Mouse (Mus musculus) neural tube, embryonic 14.5 days (tissue): ENCODE results near the gene Mbd3. TPM values are rescaled to one million over a fixed set of nuclear protein-coding genes. Genes with fewer than 3 reads are reported as not detected.

Experiments
- ATAC-seq: fragments of 200-750 bp; cut with Nextera tagmentation; 2 replicates; pipeline ENCODE4 v1.8.0; 2017; ENCODE audit warnings: low read depth, mild to moderate bottlenecking, moderate TSS enrichment, moderate library complexity
- H3K27ac ChIP-seq: fragments of 300-500 bp; sonication (generic); 2 replicates; pipeline ENCODE4 v1.5.1; 2014; ENCODE audit warnings: low read depth, mild to moderate bottlenecking, control low read depth, low read length, moderate library complexity, mixed read lengths
- H3K27me3 ChIP-seq: fragments of 300-500 bp; sonication (generic); 2 replicates; pipeline ENCODE4 v1.6.1; 2014; ENCODE audit warnings: low read length; ENCODE audit not compliant: control insufficient read depth, insufficient read depth
- H3K36me3 ChIP-seq: fragments of 300-500 bp; sonication (generic); 2 replicates; pipeline ENCODE4 v1.6.1; 2014; ENCODE audit warnings: low read length, mixed read lengths; ENCODE audit not compliant: control insufficient read depth, insufficient read depth
- H3K4me1 ChIP-seq: fragments of 300-500 bp; sonication (generic); 2 replicates; pipeline ENCODE4 v1.6.1; 2014; ENCODE audit warnings: low read length; ENCODE audit not compliant: control insufficient read depth, insufficient read depth
- H3K4me2 ChIP-seq: fragments of 300-500 bp; sonication (generic); 2 replicates; pipeline ENCODE4 v1.6.1; 2014; ENCODE audit warnings: mild to moderate bottlenecking, low read depth, low read length, control low read depth
- H3K4me3 ChIP-seq: fragments of 300-500 bp; sonication (generic); 2 replicates; pipeline ENCODE4 v1.5.1; 2014; ENCODE audit warnings: low read depth, low read length, control low read depth, mixed read lengths
- H3K9ac ChIP-seq: fragments of 300-500 bp; sonication (generic); replicated peaks from 2 replicates; pipeline ENCODE4 v1.6.1; 2014; ENCODE audit warnings: low read depth, mild to moderate bottlenecking, control low read depth, low read length, mixed read lengths
- H3K9me3 ChIP-seq: fragments of 300-500 bp; sonication (generic); 2 replicates; pipeline ENCODE4 v1.6.1; 2016; ENCODE audit warnings: low read length; ENCODE audit not compliant: control insufficient read depth
- WGBS: fragments of 180-500 bp; shearing (Covaris S2); extraction: QIAGEN DNeasy Blood & Tissue Kit; methylation state at CpG from one replicate; pipeline ENCODE4 v1.1.7; 2014; 5-methylcytosine and 5-hydroxymethylcytosine counted together
- polyA plus RNA-seq: library from polyadenylated mRNA; unstranded; fragments of >200 nt; fragmentation: Nextera tagmentation; extraction: Ambion mirVana; gene quantifications from 2 replicates; pipeline ENCODE4 v1.2.1, GENCODE M21; 2014

The Mbd3 gene
- polyA plus RNA-seq, 1 experiment from 2014 or later: 162 TPM

DNA sequence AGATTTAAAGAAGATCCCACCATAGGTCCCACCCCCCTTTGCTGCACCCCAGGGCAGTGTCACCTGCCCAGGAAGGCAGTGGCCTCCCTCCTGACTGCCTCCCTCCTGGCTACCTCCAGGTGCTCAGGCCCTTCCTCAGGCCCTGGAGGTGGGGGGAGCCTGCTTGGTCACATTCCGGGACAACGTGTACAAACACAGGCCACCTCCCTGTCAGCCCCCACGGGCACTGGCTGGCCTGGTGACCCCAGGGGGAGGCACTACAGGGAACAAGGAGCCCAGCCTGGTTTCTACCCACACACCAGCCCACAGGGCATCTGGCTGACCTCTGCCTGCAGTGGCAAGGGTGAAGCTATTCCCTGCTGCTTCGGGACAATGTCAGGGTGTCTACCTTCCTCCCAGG lies 38.6 kb upstream of the Mbd3 start:
- 80% methylated on average over 4 of the region's 4 CpGs for WGBS

GRCm38 (mm10) chr10:80436276-80436675 lies 36.9 kb upstream of the Mbd3 start:
- no peak for ATAC-seq
- Histone ChIP-seq H3K27me3 (no peaks in the 10 kb centered on the region), H3K4me3 (no peak overlapping the region), H3K36me3 (no peaks in the 10 kb centered on the region), H3K9me3 (no peaks in the 10 kb centered on the region), H3K9ac (no peak overlapping the region), H3K4me2 (no peak overlapping the region), H3K27ac (no peak overlapping the region), H3K4me1 (peaks cover 13% of the 10 kb centered on the region)
- 14% methylated on average over 9 of the region's 9 CpGs for WGBS

More for the DNA sequence above, 38.6 kb upstream of the Mbd3 start:
- Histone ChIP-seq H3K9me3 (no peaks in the 10 kb centered on the region), H3K27me3 (no peaks in the 10 kb centered on the region), H3K27ac (no peak overlapping the region), H3K36me3 (no peaks in the 10 kb centered on the region), H3K9ac (no peak overlapping the region), H3K4me1 (no peaks in the 10 kb centered on the region), H3K4me2 (no peak overlapping the region), H3K4me3 (no peak overlapping the region)
- ATAC-seq: no peak

- no peak for ATAC-seq
- no peaks in the 10 kb centered on the region for H3K36me3 ChIP-seq
- no peak overlapping the region for H3K9ac ChIP-seq
- H3K27ac ChIP-seq: no peak overlapping the region
- no peak overlapping the region for H3K4me2 ChIP-seq
- no peaks in the 10 kb centered on the region for H3K27me3 ChIP-seq
- H3K9me3 ChIP-seq: no peaks in the 10 kb centered on the region
- no peak overlapping the region for H3K4me3 ChIP-seq
- 45% methylated on average over 7 of the region's 7 CpGs for WGBS
- peaks cover 17% of the 10 kb centered on the region for H3K4me1 ChIP-seq
Measured at GRCm38 (mm10) chr10:80435764-80436163, 36.4 kb upstream of the Mbd3 start.

GRCm38 (mm10) chr10:80434823-80435222 lies 35.5 kb upstream of the Mbd3 start:
- Histone ChIP-seq H3K4me1 (peaks cover 17% of the 10 kb centered on the region), H3K27ac (no peak overlapping the region), H3K4me2 (no peak overlapping the region), H3K4me3 (no peak overlapping the region), H3K36me3 (0 out of 2 replicates have a peak, but pooled peaks cover 8% of the 10 kb centered on the region), H3K9ac (no peak overlapping the region), H3K27me3 (no peaks in the 10 kb centered on the region), H3K9me3 (no peaks in the 10 kb centered on the region)
- 88% methylated on average over 3 of the region's 3 CpGs for WGBS
- ATAC-seq: no peak

- 0 out of 2 replicates have a peak, but pooled peaks have one; percentile 3 for ATAC-seq
- no peaks in the 10 kb centered on the region for H3K9me3 ChIP-seq
- 13% methylated on average over 8 of the region's 8 CpGs for WGBS
- peak overlapping the region; percentile 90; the same call in 1 of the 2 replicates for H3K4me3 ChIP-seq
- no peaks in the 10 kb centered on the region for H3K27me3 ChIP-seq
- 0 out of 2 replicates have a peak overlapping the region, but pooled peaks have one; percentile 3 for H3K4me2 ChIP-seq
- H3K9ac ChIP-seq: no peak overlapping the region
- H3K4me1 ChIP-seq: peaks cover 17% of the 10 kb centered on the region
- H3K36me3 ChIP-seq: peaks cover 13% of the 10 kb centered on the region; the same call in 1 of the 2 replicates
- no peak overlapping the region for H3K27ac ChIP-seq
Measured at GRCm38 (mm10) chr10:80434233-80434592, 34.9 kb upstream of the Mbd3 start.

GRCm38 (mm10) chr10:80433513-80434232 lies 34.3 kb upstream of the Mbd3 start, which contains the start of gene Tcf3:
Tcf3 (minus strand) TSS chr10:80433647.
- peak within 1 kb of the TSS; percentile 90 for H3K4me3 ChIP-seq
- peak within 1 kb of the TSS; percentile 94 for H3K27ac ChIP-seq
- H3K36me3 ChIP-seq: peaks cover 16% of the 10 kb centered on the region; the same call in 1 of the 2 replicates
- peak within 1 kb of the TSS; percentile 94 for H3K9ac ChIP-seq
- H3K27me3 ChIP-seq: no peaks in the 10 kb centered on the region
- H3K4me1 ChIP-seq: peaks cover 17% of the 10 kb centered on the region
- under 1% methylated on average over 61 of the region's 61 CpGs for WGBS
- H3K9me3 ChIP-seq: no peaks in the 10 kb centered on the region
- ATAC-seq: peak; percentile 94
- peak within 1 kb of the TSS; percentile 75 for H3K4me2 ChIP-seq

DNA sequence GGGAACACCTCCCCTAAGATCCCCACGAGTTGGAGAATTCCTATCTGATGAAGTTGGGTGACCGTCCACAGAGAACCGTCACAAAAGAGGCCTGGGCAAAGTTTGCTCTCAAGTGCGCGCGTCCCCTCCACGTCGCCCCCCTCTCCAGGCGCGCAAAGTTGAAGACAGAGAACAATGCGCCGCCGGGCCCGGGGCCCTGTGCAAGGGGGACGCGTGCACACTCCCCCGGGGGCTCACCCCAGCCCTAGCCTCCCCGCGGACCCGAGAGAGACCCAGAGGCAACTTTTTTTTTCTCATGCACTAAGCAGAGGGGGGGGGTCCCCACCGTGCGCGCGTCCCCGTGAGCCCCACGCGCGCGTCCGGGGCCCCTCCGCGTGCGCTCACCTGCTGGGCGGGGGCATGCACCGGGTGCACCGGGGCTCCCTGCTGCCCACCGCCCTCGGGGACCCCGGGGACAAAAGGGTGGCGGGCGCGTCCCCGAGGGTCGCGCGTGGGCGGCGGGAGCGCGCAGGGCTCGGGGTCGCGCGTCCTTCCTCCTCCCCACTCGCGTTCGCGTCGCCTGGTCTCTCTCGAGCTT lies 33.7 kb upstream of the Mbd3 start:
- Histone ChIP-seq H3K4me2 (peak overlapping the region; percentile 75), H3K4me1 (peaks cover 17% of the 10 kb centered on the region), H3K9ac (peak overlapping the region; percentile 94), H3K27ac (peak overlapping the region; percentile 94), H3K9me3 (no peaks in the 10 kb centered on the region), H3K27me3 (no peaks in the 10 kb centered on the region), H3K4me3 (peak overlapping the region; percentile 90), H3K36me3 (peaks cover 21% of the 10 kb centered on the region)
- ATAC-seq: peak; percentile 19; the same call in 1 of the 2 replicates
- WGBS: 0% methylated on average over 51 of the region's 60 CpGs

- Histone ChIP-seq H3K4me3 (peak overlapping the region; percentile 90), H3K9me3 (no peaks in the 10 kb centered on the region), H3K4me2 (peak overlapping the region; percentile 75), H3K4me1 (peaks cover 17% of the 10 kb centered on the region), H3K27me3 (no peaks in the 10 kb centered on the region), H3K9ac (peak overlapping the region; percentile 94), H3K27ac (no peak overlapping the region), H3K36me3 (peaks cover 26% of the 10 kb centered on the region)
- no peak for ATAC-seq
- WGBS: 2% methylated on average over 4 of the region's 4 CpGs
Measured at GRCm38 (mm10) chr10:80432387-80432785, 33.0 kb upstream of the Mbd3 start.
